Mouse (Mus musculus) myocyte (in vitro differentiated cells): ENCODE measurements around the gene Bcdin3d.
A peak's percentile ranks its signal among the peaks of the same experiment; 100 is the strongest.

Experiments
- CEBPB ChIP-seq: IDR thresholded peaks from 2 replicates; pipeline ENCODE4 v1.6.1; 2011; ENCODE audit warnings: mild to moderate bottlenecking, moderate library complexity; ENCODE audit not compliant: poor library complexity, insufficient read depth, severe bottlenecking
- E2F4 ChIP-seq: IDR thresholded peaks from one replicate; pipeline ENCODE4 v1.6.1; 2011; ENCODE audit warnings: mild to moderate bottlenecking, control low read depth, moderate library complexity; ENCODE audit not compliant: insufficient read depth
- MAX ChIP-seq: IDR thresholded peaks from one replicate; pipeline ENCODE4 v1.6.1; 2011; ENCODE audit warnings: low read depth, mild to moderate bottlenecking, control low read depth
- MYOD1 ChIP-seq, 3 experiments: IDR thresholded peaks; one replicate each; pipeline ENCODE4 v1.6.1; 2011; ENCODE audit warnings: control low read depth in 2 of 3, low read depth in 2 of 3, mild to moderate bottlenecking in 2 of 3, moderate library complexity in 1 of 3; ENCODE audit not compliant: insufficient read length in 2 of 3, control insufficient read depth in 1 of 3
- MYOG ChIP-seq, 3 experiments: IDR thresholded peaks; one replicate each; pipeline ENCODE4 v1.6.1; 2011; ENCODE audit warnings: control low read depth in 2 of 3, low read depth in 2 of 3, mild to moderate bottlenecking in 2 of 3; ENCODE audit not compliant: insufficient read length in 2 of 3, control insufficient read depth in 1 of 3, insufficient read depth in 1 of 3
- POLR2A ChIP-seq: IDR thresholded peaks from one replicate; pipeline ENCODE4 v1.6.1; 2011; ENCODE audit warnings: low read depth, mild to moderate bottlenecking, control low read depth, moderate library complexity; ENCODE audit not compliant: insufficient read length
- POLR2AphosphoS2 ChIP-seq: IDR thresholded peaks from one replicate; pipeline ENCODE4 v1.6.1; 2011; ENCODE audit warnings: low read depth, control low read depth; ENCODE audit not compliant: insufficient read length
- REST ChIP-seq: IDR thresholded peaks from one replicate; pipeline ENCODE4 v1.6.1; 2011; ENCODE audit warnings: mild to moderate bottlenecking, control low read depth, moderate library complexity; ENCODE audit not compliant: insufficient read depth, insufficient read length
- SRF ChIP-seq: IDR thresholded peaks from one replicate; pipeline ENCODE4 v1.6.1; 2011; ENCODE audit warnings: low read depth; ENCODE audit not compliant: control insufficient read depth, insufficient read length
- TCF12 ChIP-seq: IDR thresholded peaks from one replicate; pipeline ENCODE4 v1.6.1; 2011; ENCODE audit warnings: mild to moderate bottlenecking, control low read depth; ENCODE audit not compliant: poor library complexity, insufficient read depth, severe bottlenecking
- TCF3 ChIP-seq: IDR thresholded peaks from one replicate; pipeline ENCODE4 v1.6.1; 2011; ENCODE audit warnings: low read depth, control low read depth; ENCODE audit not compliant: insufficient read length
- USF1 ChIP-seq: IDR thresholded peaks from one replicate; pipeline ENCODE4 v1.6.1; 2011; ENCODE audit warnings: low read depth, mild to moderate bottlenecking, control low read depth, moderate library complexity

- TF ChIP-seq MYOD1 (IDR thresholded peaks at IDR 0.05; ENCODE audit: control insufficient read depth in 1 of 3, insufficient read length in 2 of 3, low read depth in 2 of 3) (peak in 2 of 3 experiments; percentile 75 to 86), POLR2A (no peak), POLR2AphosphoS2 (no peak), USF1 (no peak), TCF12 (no peak), MAX (no peak), SRF (no peak), TCF3 (no peak), E2F4 (no peak), CEBPB (no peak), MYOG (IDR thresholded peaks at IDR 0.05; ENCODE audit: control insufficient read depth in 1 of 3, insufficient read depth in 1 of 3, insufficient read length in 2 of 3, low read depth in 2 of 3) (peak in 2 of 3 experiments; percentile 24 to 64), REST (no peak)
These were observed 35.4 kb downstream of the Bcdin3d start for GRCm38 (mm10) chr15:99438966-99439698.
